Comparison of ENCODE assay signal across 7 mouse cellular contexts in genomic region chr11:77493512-77494343, GRCm38 (mm10). TPM values are rescaled to one million over a fixed set of nuclear protein-coding genes. Genes with fewer than 3 reads are reported as not detected.
DNase-seq lines count a peak whose midpoint lies in the region; ATAC-seq and TF ChIP-seq lines count a peak whose summit lies in the region.

Gene Git1, plus strand, starts transcription at chr11:77493562.

- H3K27ac ChIP-seq in ES-E14 (ENCODE audit: insufficient read depth, low read depth, low read length, poor library complexity, severe bottlenecking) = peak within 1 kb of the TSS; percentile 57; the same call in 1 of the 2 replicates
- H3K27ac ChIP-seq in embryonic fibroblast, embryonic 13.5 days (ENCODE audit: insufficient read depth, low read length) = peak within 1 kb of the TSS; percentile 89
- peak within 1 kb of the TSS; percentile 87 for H3K27ac ChIP-seq in heart, embryonic 16.5 days (ENCODE audit: low read length)
- H3K27ac ChIP-seq in lung, postnatal 0 days (ENCODE audit: low read length) = peak within 1 kb of the TSS; percentile 91

- TF ChIP-seq POLR2A in embryonic fibroblast, embryonic 13.5 days (IDR thresholded peaks at IDR 0.05; ENCODE audit: low read depth, low read length) = 0 out of 2 replicates have a peak, but pooled peaks have one; percentile 7

- H3K9me3 ChIP-seq in ES-E14 (ENCODE audit: control insufficient read depth, insufficient read depth, low read depth, low read length) = no peaks in the 10 kb centered on the region
- no peaks in the 10 kb centered on the region for H3K9me3 ChIP-seq in heart, embryonic 16.5 days (replicated peaks; ENCODE audit: control insufficient read depth, low read length)
- no peaks in the 10 kb centered on the region for H3K9me3 ChIP-seq in lung, postnatal 0 days (ENCODE audit: low read length)

- H3K36me3 ChIP-seq in ES-E14 (ENCODE audit: control insufficient read depth, insufficient read depth, low read length, poor library complexity, severe bottlenecking) = no peaks in the 10 kb centered on the region
- H3K36me3 ChIP-seq in heart, embryonic 16.5 days (ENCODE audit: control insufficient read depth, insufficient read depth) = no peaks in the 10 kb centered on the region
- no peaks in the 10 kb centered on the region for H3K36me3 ChIP-seq in lung, postnatal 0 days (ENCODE audit: insufficient read depth, low read length)

- no peaks in the 10 kb centered on the region for H3K27me3 ChIP-seq in heart, embryonic 16.5 days (ENCODE audit: control insufficient read depth, insufficient read depth, low read length)
- H3K27me3 ChIP-seq in lung, postnatal 0 days (replicated peaks; ENCODE audit: insufficient read depth, low read length) = no peaks in the 10 kb centered on the region

- peak within 1 kb of the TSS; percentile 96 for H3K4me2 ChIP-seq in heart, embryonic 16.5 days (ENCODE audit: low read depth, low read length)
- peak within 1 kb of the TSS; percentile 85 for H3K4me2 ChIP-seq in lung, postnatal 0 days (replicated peaks; ENCODE audit: low read depth, low read length)

- peaks cover 18 to 32% of the 10 kb centered on the region in 2 experiments for H3K4me1 ChIP-seq in ES-E14 (ENCODE audit: control insufficient read depth in 2 of 2, insufficient read depth in 2 of 2, low read length in 2 of 2, poor library complexity in 1 of 2)
- H3K4me1 ChIP-seq in embryonic fibroblast, embryonic 13.5 days (ENCODE audit: control insufficient read depth, insufficient read depth, low read length) = peaks cover 31% of the 10 kb centered on the region
- peaks cover 67% of the 10 kb centered on the region for H3K4me1 ChIP-seq in heart, embryonic 16.5 days (ENCODE audit: control insufficient read depth, insufficient read depth, low read length)
- peaks cover 44% of the 10 kb centered on the region for H3K4me1 ChIP-seq in lung, postnatal 0 days (ENCODE audit: insufficient read depth, low read depth, low read length)

- peak within 1 kb of the TSS; percentile 86 for H3K9ac ChIP-seq in ES-E14 (ENCODE audit: insufficient read depth, low read depth, low read length, poor library complexity, severe bottlenecking)
- H3K9ac ChIP-seq in heart, embryonic 16.5 days (ENCODE audit: low read length) = peak within 1 kb of the TSS; percentile 95
- peak within 1 kb of the TSS; percentile 74 for H3K9ac ChIP-seq in lung, postnatal 0 days (replicated peaks; ENCODE audit: low read depth)

- no peak for ATAC-seq in heart, embryonic 16.5 days (replicated peaks; ENCODE audit: extremely low read depth, insufficient read depth, low FRiP score)
- ATAC-seq in lung, postnatal 0 days = 0 out of 2 replicates have a peak, but pooled peaks have one; percentile 0

- WGBS in heart, embryonic 16.5 days = 1% methylated on average over 52 of the region's 74 CpGs
- 2% methylated on average over 40 of the region's 74 CpGs for WGBS in lung, postnatal 0 days

- TF ChIP-seq EP300 in lung, postnatal 0 days (IDR thresholded peaks at IDR 0.05) = no peak

- no peak for DNase-seq in ES-E14 (ENCODE audit: low read depth, low spot score)
- peak; percentile 73 for DNase-seq in adrenal gland, postnatal 10 days
- peak; percentile 67 to 76 for DNase-seq in kidney, postnatal 4 days
- peak; percentile 48 for DNase-seq in lung, postnatal 0 days (ENCODE audit: low spot score)
- peak; percentile 67 to 78 for DNase-seq in right cerebral cortex, postnatal 10 days (ENCODE audit: low spot score in 2 of 2)

- no peak for TF ChIP-seq CTCF in embryonic fibroblast, embryonic 13.5 days (IDR thresholded peaks at IDR 0.05; ENCODE audit: borderline replicate concordance, insufficient read depth, low read length)
- 0 out of 2 replicates have a peak, but pooled peaks have one; percentile 22 for TF ChIP-seq CTCF in lung, postnatal 0 days (IDR thresholded peaks at IDR 0.05)

- in situ Hi-C loops in ES-E14 (cut with MboI; ENCODE audit: low sequenced_read_pairs in 2 of 2, unreplicated experiment in 2 of 2) = no loop called here

- H3K4me3 ChIP-seq in ES-E14 (ENCODE audit: insufficient read depth in 1 of 2, low read depth in 1 of 2, low read length in 2 of 2, poor library complexity in 1 of 2, severe bottlenecking in 1 of 2) = peak within 1 kb of the TSS; percentile 94 to 98
- peak within 1 kb of the TSS; percentile 78 for H3K4me3 ChIP-seq in embryonic fibroblast, embryonic 13.5 days (ENCODE audit: insufficient read depth, low read length)
- H3K4me3 ChIP-seq in heart, embryonic 16.5 days (ENCODE audit: low read length) = peak within 1 kb of the TSS; percentile 95
- peak within 1 kb of the TSS; percentile 84 for H3K4me3 ChIP-seq in lung, postnatal 0 days (ENCODE audit: low read depth, low read length)

TF ChIP-seq in ES-E14, 5 proteins besides CTCF, POLR2A, EP300 and RAD21:
- TF ChIP-seq MAFK (IDR thresholded peaks at IDR 0.05; ENCODE audit: insufficient read depth, low read depth, low read length) (no peak), CHD2 (IDR thresholded peaks at IDR 0.05; ENCODE audit: low read depth, low read length) (no peak), HCFC1 (IDR thresholded peaks at IDR 0.05; ENCODE audit: borderline replicate concordance, insufficient read depth, low read length) (no peak), ZC3H11A (IDR thresholded peaks at IDR 0.05; ENCODE audit: borderline replicate concordance, low read depth, low read length) (no peak), ZNF384 (IDR thresholded peaks at IDR 0.05; ENCODE audit: low read depth, low read length) (no peak)
TF ChIP-seq in ES-E14: peak in this region for 0.

RNA-seq across cellular contexts. Expression of gene Git1, which starts in this region (rescaled TPM):
- 43.1 and 55.2 TPM in 2 replicates for total RNA-seq in ES-E14 (2012; rRNA removed)
- 10 to 100 TPM; 49.7 to 57.8 TPM for total RNA-seq in adrenal gland, postnatal 10 days (2021)
- 37.9 and 41.2 TPM in 2 replicates for polyA plus RNA-seq in embryonic fibroblast, embryonic 13.5 days (2011; ENCODE audit: insufficient read length, low read depth, missing spikeins)
- 7.5 and 7.7 TPM in 2 replicates for polyA plus RNA-seq in heart, embryonic 16.5 days (2015; fragmentation: Nextera tagmentation; extraction: Ambion mirVana)
- polyA plus RNA-seq in lung, postnatal 0 days (2015; fragmentation: Nextera tagmentation; extraction: Ambion mirVana) = 12.3 and 12.6 TPM in 2 replicates
